Mouse (Mus musculus) heart, embryonic 13.5 days (tissue): Measurements from ENCODE around the gene Pdxk. TPM values are rescaled to one million over a fixed set of nuclear protein-coding genes. Genes with fewer than 3 reads are reported as not detected.

Experiments used
- ATAC-seq: fragments of 200-750 bp; cut with Nextera tagmentation; 2 replicates; pipeline ENCODE4 v1.8.0; 2017; ENCODE audit warnings: moderate TSS enrichment; ENCODE audit not compliant: insufficient number of reproducible peaks, low FRiP score, low TSS enrichment; ENCODE audit errors: extremely low read depth
- H3K27ac ChIP-seq: fragments of 300-500 bp; sonication (generic); replicated peaks from 2 replicates; pipeline ENCODE4 v1.5.1; 2015; ENCODE audit warnings: moderate library complexity, mild to moderate bottlenecking, inconsistent platforms
- H3K27me3 ChIP-seq: fragments of 300-500 bp; sonication (generic); replicated peaks from 2 replicates; pipeline ENCODE4 v1.6.1; 2015; ENCODE audit warnings: mild to moderate bottlenecking, inconsistent platforms
- H3K36me3 ChIP-seq: fragments of 300-500 bp; sonication (generic); 2 replicates; pipeline ENCODE4 v1.6.1; 2015; ENCODE audit warnings: mild to moderate bottlenecking, inconsistent platforms
- H3K4me1 ChIP-seq: fragments of 300-500 bp; sonication (generic); 2 replicates; pipeline ENCODE4 v1.6.1; 2015; ENCODE audit warnings: inconsistent platforms
- H3K4me2 ChIP-seq: fragments of 300-500 bp; sonication (generic); 2 replicates; pipeline ENCODE4 v1.6.1; 2015; ENCODE audit warnings: inconsistent platforms, mild to moderate bottlenecking, moderate library complexity
- H3K4me3 ChIP-seq: fragments of 300-500 bp; sonication (generic); 2 replicates; pipeline ENCODE4 v1.5.1; 2015; ENCODE audit warnings: moderate library complexity, mild to moderate bottlenecking, inconsistent platforms
- H3K9ac ChIP-seq: fragments of 300-500 bp; sonication (generic); 2 replicates; pipeline ENCODE4 v1.6.1; 2015; ENCODE audit warnings: inconsistent platforms, mild to moderate bottlenecking, moderate library complexity
- H3K9me3 ChIP-seq: fragments of 300-500 bp; sonication (generic); 2 replicates; pipeline ENCODE4 v1.6.1; 2016; ENCODE audit warnings: inconsistent platforms
- WGBS: fragments of 180-500 bp; shearing (Covaris S2); methylation state at CpG from one replicate; pipeline ENCODE4 v1.1.7; 2015; ENCODE audit warnings: mixed read lengths; 5-methylcytosine and 5-hydroxymethylcytosine counted together
- polyA plus RNA-seq: library from polyadenylated mRNA; unstranded; fragments of >200 nt; fragmentation: Nextera tagmentation; extraction: Ambion mirVana; gene quantifications from 2 replicates; pipeline ENCODE4 v1.2.1, GENCODE M21; 2015

Pdxk gene
- polyA plus RNA-seq, 1 experiment from 2014 or later = 5.6 TPM

GRCm38 (mm10) chr10:78472046-78472445 lies 7.3 kb upstream of the Pdxk start:
- Histone ChIP-seq H3K4me1 (peaks cover 6% of the 10 kb centered on the region; the same call in 1 of the 2 replicates), H3K27ac (no peak overlapping the region), H3K9ac (no peak overlapping the region), H3K9me3 (no peaks in the 10 kb centered on the region), H3K27me3 (peaks cover 6% of the 10 kb centered on the region; the same call in 1 of the 2 replicates), H3K36me3 (no peaks in the 10 kb centered on the region), H3K4me3 (no peak overlapping the region), H3K4me2 (no peak overlapping the region)
- WGBS = 71% methylated on average over 3 of the region's 3 CpGs
- no peak for ATAC-seq

DNA sequence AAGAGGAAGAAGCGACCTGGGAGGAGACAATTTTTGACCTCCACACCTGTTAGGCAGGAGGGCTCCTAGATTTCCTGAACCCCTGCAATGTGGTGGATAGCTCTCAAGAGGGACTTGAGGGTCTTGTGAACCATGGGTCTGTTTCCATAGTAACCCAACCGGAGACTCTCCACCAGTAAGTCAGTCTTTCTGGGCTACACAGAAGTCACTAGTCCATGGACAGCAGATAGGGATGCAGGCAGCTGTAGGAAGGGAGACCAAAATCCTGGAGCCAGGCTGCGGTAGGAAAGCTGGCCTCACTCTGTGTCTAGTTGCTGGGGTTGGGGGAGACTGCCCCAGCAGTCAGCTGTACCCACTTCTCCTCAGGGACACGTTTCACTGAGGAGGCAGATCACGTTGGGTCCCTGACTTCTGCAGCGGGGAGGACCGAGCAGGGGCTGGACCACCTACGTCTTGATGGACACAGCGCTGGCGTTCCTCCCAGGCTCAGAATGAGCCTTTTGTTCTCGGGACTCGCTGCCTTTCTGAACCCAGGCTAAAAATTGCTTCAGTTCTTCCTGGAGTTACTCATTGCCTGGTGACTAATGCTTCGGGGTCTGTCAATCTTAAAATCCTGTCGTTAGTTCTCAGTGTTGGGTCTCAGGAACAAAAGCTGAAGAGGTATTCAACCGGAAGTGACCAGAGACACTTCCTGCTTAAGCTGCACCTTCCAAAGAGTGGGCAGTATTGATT lies 6.0 kb upstream of the Pdxk start:
- ATAC-seq = no peak
- 37% methylated on average over 15 of the region's 15 CpGs for WGBS
- Histone ChIP-seq H3K4me1 (peaks cover 6% of the 10 kb centered on the region; the same call in 1 of the 2 replicates), H3K9ac (0 out of 2 replicates have a peak overlapping the region, but pooled peaks have one; percentile 5), H3K9me3 (no peaks in the 10 kb centered on the region), H3K4me3 (no peak overlapping the region), H3K27me3 (peaks cover 6% of the 10 kb centered on the region; the same call in 1 of the 2 replicates), H3K4me2 (peak overlapping the region; percentile 53), H3K27ac (peak overlapping the region; percentile 61), H3K36me3 (no peaks in the 10 kb centered on the region)

DNA sequence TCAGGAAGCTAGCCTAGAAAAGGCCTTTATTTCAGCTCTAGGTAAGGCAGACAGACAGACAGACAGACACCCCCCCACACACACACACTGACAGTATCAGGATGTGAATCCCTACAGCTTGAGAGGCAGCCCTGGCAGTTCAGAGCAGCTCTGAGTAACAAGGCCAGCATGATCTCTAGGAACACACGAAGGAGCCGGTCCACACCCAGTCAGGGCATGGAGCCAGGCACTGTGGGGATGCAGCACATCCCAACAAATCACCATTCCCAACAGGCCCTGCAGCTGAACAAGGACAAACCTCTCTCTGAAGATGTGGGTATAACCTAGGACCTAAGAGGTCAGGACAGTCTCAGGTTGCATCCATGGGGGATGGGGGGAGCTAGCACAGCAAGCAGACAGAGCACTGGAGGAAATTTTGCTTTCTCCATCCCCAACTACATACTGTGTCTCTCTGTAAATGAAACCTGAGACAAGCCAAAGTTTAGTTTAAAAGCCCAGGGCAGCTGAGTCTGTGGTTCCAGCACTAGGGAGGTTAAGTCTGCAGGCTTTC lies 3.1 kb upstream of the Pdxk start:
- no peak overlapping the region for H3K27ac ChIP-seq
- H3K4me2 ChIP-seq = no peak overlapping the region
- peaks cover 25% of the 10 kb centered on the region for H3K4me1 ChIP-seq
- H3K9ac ChIP-seq = no peak overlapping the region
- WGBS = 53% methylated on average over 2 of the region's 2 CpGs
- ATAC-seq = no peak
- peaks cover 7% of the 10 kb centered on the region; the same call in 1 of the 2 replicates for H3K27me3 ChIP-seq
- no peak overlapping the region for H3K4me3 ChIP-seq
- no peaks in the 10 kb centered on the region for H3K36me3 ChIP-seq
- no peaks in the 10 kb centered on the region for H3K9me3 ChIP-seq

DNA sequence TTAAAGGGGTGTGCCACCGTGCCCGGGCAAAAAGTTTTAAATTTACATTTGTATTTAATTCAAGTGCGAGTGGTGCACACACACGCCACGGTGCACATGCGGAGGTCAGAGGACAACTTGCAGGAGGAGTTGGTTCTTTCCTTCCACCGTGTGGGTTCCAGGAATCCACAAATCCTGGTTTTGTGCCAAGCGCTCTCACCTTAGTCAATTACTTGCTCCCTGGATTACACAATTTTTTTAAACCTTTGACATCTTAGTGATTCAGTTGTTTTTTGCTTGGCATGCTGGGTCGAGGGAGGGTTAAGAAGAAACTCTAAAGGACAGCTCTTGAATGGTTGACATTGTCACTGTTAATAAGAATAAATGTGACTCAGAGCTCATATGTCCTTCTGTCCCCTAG lies 1.9 kb upstream of the Pdxk start:
- no peak for ATAC-seq
- peaks cover 25% of the 10 kb centered on the region for H3K4me1 ChIP-seq
- H3K9me3 ChIP-seq = no peaks in the 10 kb centered on the region
- no peaks in the 10 kb centered on the region for H3K36me3 ChIP-seq
- no peak overlapping the region for H3K4me2 ChIP-seq
- 83% methylated on average over 9 of the region's 9 CpGs for WGBS
- no peak overlapping the region for H3K9ac ChIP-seq
- H3K27ac ChIP-seq = no peak overlapping the region
- peaks cover 7% of the 10 kb centered on the region; the same call in 1 of the 2 replicates for H3K27me3 ChIP-seq
- H3K4me3 ChIP-seq = no peak overlapping the region

DNA sequence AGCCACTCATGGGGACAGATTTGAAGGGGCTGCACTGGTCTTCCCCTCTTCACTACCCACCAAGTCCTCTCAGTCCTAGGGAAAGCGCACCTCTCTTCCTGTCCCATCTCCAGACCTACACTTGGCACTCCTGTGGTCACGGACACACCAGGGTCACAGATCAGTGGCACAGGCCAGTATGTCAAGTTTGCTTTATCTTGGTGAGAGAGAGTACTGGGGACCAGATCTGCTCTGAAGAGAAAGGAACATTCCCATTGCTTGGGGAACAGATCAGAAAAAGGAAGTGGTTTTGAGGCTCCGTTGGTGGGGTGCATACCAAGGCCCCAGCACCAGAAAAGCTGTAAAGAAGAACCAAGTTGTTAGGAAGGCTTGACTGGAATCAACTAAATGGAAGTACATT lies 697 bp upstream of the Pdxk start:
- Histone ChIP-seq H3K27ac (no peak overlapping the region; the same call in 1 of the 2 replicates), H3K4me3 (peak overlapping the region; percentile 79), H3K4me2 (peak overlapping the region; percentile 100), H3K27me3 (peaks cover 7% of the 10 kb centered on the region; the same call in 1 of the 2 replicates), H3K36me3 (no peaks in the 10 kb centered on the region), H3K9ac (no peak overlapping the region; the same call in 1 of the 2 replicates), H3K4me1 (peaks cover 25% of the 10 kb centered on the region), H3K9me3 (no peaks in the 10 kb centered on the region)
- no peak for ATAC-seq
- WGBS = 74% methylated on average over 3 of the region's 3 CpGs

DNA sequence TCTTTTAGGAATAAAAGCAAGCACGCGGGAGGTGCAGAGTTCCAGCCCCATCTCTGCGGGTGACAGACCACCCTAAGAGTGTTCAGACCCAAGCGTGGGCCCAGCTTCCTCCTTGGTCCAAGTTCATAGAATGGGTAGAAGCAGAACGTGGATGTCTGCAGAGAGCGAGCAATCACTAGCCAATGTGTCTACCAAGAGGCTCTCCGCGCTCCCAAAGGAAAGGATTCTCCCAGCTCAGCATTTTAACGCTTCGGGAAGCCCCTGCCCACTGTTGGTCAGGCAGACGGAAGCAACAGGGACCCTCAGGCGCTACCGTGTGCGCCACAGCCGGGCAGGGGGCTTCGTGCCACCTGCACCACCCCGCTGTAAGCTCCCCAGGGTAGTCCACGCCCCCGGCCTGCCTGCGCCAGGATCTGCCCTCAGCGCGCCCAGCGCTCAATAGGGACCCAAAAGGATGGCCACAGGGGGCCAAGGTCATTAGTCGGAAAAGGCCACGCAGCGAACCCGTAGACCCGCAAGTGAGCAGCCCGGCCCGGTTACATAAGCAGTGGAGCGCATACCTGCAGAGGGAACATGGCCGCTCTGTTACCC lies 479 bp downstream of the Pdxk start:
- no peaks in the 10 kb centered on the region for H3K36me3 ChIP-seq
- H3K9me3 ChIP-seq = no peaks in the 10 kb centered on the region
- peak; percentile 23; the same call in 1 of the 2 replicates for ATAC-seq
- peaks cover 28% of the 10 kb centered on the region for H3K4me1 ChIP-seq
- H3K4me2 ChIP-seq = peak overlapping the region; percentile 100
- H3K27ac ChIP-seq = peak overlapping the region; percentile 56; the same call in 1 of the 2 replicates
- peak overlapping the region; percentile 79 for H3K4me3 ChIP-seq
- 3% methylated on average over 32 of the region's 32 CpGs for WGBS
- peaks cover 4% of the 10 kb centered on the region; the same call in 1 of the 2 replicates for H3K27me3 ChIP-seq
- H3K9ac ChIP-seq = peak overlapping the region; percentile 89

- no peak for ATAC-seq
- H3K4me3 ChIP-seq = peak overlapping the region; percentile 79
- H3K4me2 ChIP-seq = peak overlapping the region; percentile 100
- no peaks in the 10 kb centered on the region for H3K36me3 ChIP-seq
- no peak overlapping the region for H3K27ac ChIP-seq
- peaks cover 31% of the 10 kb centered on the region for H3K4me1 ChIP-seq
- no peaks in the 10 kb centered on the region for H3K9me3 ChIP-seq
- 82% methylated on average over 3 of the region's 3 CpGs for WGBS
- H3K27me3 ChIP-seq = peaks cover 4% of the 10 kb centered on the region; the same call in 1 of the 2 replicates
- H3K9ac ChIP-seq = peak overlapping the region; percentile 89
Measured at GRCm38 (mm10) chr10:78463769-78464167, 1.0 kb downstream of the Pdxk start.

DNA sequence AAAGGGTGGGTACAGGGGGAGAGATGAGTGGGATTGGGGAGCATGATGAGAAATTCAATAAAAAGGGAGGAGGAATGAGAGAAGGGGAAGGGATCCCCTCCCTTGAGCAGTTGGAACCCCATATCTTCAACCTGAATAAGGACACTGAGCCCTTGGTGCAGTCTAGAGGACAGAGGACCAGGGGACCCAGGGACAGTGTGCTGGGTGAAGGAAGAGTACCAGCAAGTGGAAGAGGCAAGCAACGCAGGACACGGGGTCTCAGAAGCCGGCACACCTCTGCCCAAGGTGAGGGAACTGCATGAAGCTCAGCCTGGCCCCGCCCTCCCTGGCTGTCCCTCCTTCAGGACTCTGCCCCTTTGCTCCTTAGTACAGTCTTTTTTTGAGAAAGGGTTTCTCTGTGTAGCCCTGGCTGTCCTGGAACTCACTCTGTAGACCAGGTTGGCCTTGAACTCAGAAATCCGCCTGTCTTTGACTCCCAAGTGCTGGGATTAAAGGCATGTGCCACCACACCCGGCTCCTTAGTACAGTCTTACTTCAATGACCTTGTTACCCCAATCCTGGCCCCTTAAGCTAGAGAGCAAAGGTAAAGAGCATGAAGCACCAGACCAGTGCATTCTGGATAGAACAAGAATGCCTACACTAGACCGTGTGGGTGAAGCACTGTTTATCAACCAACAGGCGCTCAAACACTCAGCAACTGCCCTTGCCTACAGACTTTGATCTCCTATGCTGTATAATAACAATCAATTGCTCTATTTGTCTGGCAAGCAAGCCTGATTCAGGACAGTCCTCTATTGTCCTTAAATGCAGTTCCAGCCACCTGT lies 1.6 kb downstream of the Pdxk start:
- Histone ChIP-seq H3K27ac (no peak overlapping the region), H3K27me3 (peaks cover 4% of the 10 kb centered on the region; the same call in 1 of the 2 replicates), H3K4me1 (peaks cover 37% of the 10 kb centered on the region), H3K4me3 (peak overlapping the region; percentile 79), H3K9me3 (no peaks in the 10 kb centered on the region), H3K4me2 (peak overlapping the region; percentile 100), H3K9ac (peak overlapping the region; percentile 14; the same call in 1 of the 2 replicates), H3K36me3 (no peaks in the 10 kb centered on the region)
- 75% methylated on average over 8 of the region's 8 CpGs for WGBS
- no peak for ATAC-seq

DNA sequence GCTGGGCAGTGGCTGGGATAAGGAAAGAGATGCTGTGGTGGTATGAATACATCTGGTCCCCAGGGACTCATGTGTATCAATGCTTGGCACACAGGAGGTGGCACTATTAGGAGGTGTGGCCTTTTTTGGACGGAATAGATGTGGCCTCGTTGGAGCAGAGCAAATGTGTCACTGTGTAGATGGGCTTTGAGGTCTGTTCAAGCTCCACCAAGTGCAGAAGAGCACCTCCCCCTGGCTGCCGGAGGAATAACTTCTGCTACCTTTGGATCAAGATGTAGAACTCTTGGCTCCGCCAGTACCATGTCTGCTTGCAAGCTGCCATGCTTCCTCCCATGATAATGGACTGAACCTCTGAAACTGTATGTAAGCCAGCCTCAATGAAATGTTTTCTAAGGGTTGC lies 3.0 kb downstream of the Pdxk start:
- peaks cover 45% of the 10 kb centered on the region for H3K4me1 ChIP-seq
- WGBS = 72% methylated on average over 4 of the region's 4 CpGs
- H3K36me3 ChIP-seq = no peaks in the 10 kb centered on the region
- H3K27ac ChIP-seq = no peak overlapping the region
- H3K4me2 ChIP-seq = no peak overlapping the region
- peaks cover 4% of the 10 kb centered on the region; the same call in 1 of the 2 replicates for H3K27me3 ChIP-seq
- H3K9me3 ChIP-seq = no peaks in the 10 kb centered on the region
- ATAC-seq = no peak
- H3K4me3 ChIP-seq = no peak overlapping the region
- H3K9ac ChIP-seq = no peak overlapping the region

DNA sequence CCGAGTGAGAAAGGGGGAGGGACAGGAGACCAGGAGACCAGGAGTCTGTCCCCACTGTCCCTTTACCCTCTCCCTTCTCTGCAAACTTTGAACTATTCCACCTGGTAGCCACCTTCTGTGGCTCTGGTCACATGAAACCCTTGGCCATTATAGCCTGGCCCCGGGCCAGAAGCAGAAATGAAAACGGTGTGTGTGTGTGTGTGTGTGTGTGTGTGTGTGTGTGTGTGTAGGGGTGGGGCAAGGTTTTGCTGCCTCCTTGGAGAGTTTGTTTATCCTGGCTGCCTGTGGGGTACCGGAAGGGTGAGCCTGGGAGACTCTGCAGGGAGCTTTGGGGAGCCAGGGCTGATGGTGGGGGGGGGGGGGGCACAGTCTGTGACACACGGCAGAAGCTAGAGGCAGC lies 4.3 kb downstream of the Pdxk start:
- Histone ChIP-seq H3K9me3 (no peaks in the 10 kb centered on the region), H3K4me3 (no peak overlapping the region), H3K9ac (no peak overlapping the region), H3K4me2 (no peak overlapping the region), H3K4me1 (peaks cover 45% of the 10 kb centered on the region), H3K36me3 (no peaks in the 10 kb centered on the region), H3K27ac (no peak overlapping the region), H3K27me3 (peaks cover 4% of the 10 kb centered on the region; the same call in 1 of the 2 replicates)
- no peak for ATAC-seq
- 30% methylated on average over 5 of the region's 5 CpGs for WGBS
